Mouse (Mus musculus): ENCODE measurements around the gene Epc2. TPM values are rescaled to one million over a fixed set of nuclear protein-coding genes. Genes with fewer than 3 reads are reported as not detected.

Epc2 gene
- total and polyA plus RNA-seq, 2 experiments from 2014 or later: 9.0 to 40.2 TPM

DNA sequence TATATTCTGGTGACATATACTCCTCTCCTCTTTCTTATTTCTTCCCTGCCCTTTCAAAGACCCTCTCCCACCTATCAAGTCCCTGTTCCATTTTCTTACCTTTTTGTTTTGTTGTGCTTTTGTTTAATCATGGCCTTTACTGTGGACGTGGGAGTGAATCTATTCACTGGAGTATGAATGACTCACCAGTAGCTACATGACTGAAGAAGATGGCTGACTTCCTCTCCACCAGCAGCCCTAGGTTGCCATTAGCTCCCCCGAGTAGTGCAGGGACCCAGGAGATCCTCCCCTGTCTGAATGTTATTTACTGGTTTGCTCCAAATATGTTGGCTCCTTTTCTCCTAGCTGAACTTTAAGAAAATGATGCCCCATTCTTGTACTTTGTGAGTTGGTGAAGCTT lies 86.8 kb downstream of the Epc2 start:
- Histone ChIP-seq H3K4me3 (ENCODE audit: low read depth, low read length) (no peak overlapping the region), H3K27me3 (ENCODE audit: insufficient read depth, low read length) (no peaks in the 10 kb centered on the region), H3K4me1 (ENCODE audit: insufficient read depth, low read length) (no peaks in the 10 kb centered on the region), H3K36me3 (ENCODE audit: insufficient read depth, low read length) (peaks cover 8% of the 10 kb centered on the region; the same call in 1 of the 2 replicates), H3K9ac (replicated peaks; ENCODE audit: low read length, poor library complexity, severe bottlenecking) (no peak overlapping the region), H3K27ac (ENCODE audit: low read depth, low read length) (no peak overlapping the region), H3K4me2 (ENCODE audit: low read depth, low read length, poor library complexity, severe bottlenecking) (no peak overlapping the region), H3K9me3 (ENCODE audit: low read length) (no peaks in the 10 kb centered on the region)
- no peak for ATAC-seq (ENCODE audit: low FRiP score)
- WGBS: 70% methylated on average over 2 of the region's 2 CpGs
- no peak for TF ChIP-seq CTCF (IDR thresholded peaks at IDR 0.05)
- no peak for DNase-seq (ENCODE audit: low spot score)

DNA sequence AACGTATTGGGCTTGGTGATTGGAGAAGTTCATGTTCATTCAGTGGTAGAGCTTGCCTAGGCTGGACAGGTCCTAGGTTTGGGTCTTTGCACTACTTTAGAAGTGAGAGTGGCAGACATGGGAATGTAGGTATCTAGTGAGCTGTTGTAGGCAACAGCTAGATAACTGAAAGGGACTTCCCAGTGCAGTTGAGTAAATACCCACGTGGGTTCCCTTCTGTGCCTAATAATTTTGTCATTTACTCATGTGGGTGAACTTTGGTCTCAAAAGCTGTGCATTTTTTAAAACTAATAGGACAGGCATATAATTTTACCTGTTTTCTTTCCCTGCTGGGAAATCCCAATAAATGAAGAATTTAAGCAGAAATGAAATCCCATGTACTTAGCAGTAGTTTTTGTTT lies 88.5 kb downstream of the Epc2 start:
- no peak for DNase-seq (ENCODE audit: low spot score)
- peaks cover 8% of the 10 kb centered on the region; the same call in 1 of the 2 replicates for H3K36me3 ChIP-seq (ENCODE audit: insufficient read depth, low read length)
- no peak for ATAC-seq (ENCODE audit: low FRiP score)
- H3K9me3 ChIP-seq (ENCODE audit: low read length): no peaks in the 10 kb centered on the region
- no peak for TF ChIP-seq CTCF (IDR thresholded peaks at IDR 0.05)
- no peak overlapping the region for H3K4me2 ChIP-seq (ENCODE audit: low read depth, low read length, poor library complexity, severe bottlenecking)
- H3K4me1 ChIP-seq (ENCODE audit: insufficient read depth, low read length): no peaks in the 10 kb centered on the region
- no peak overlapping the region for H3K9ac ChIP-seq (replicated peaks; ENCODE audit: low read length, poor library complexity, severe bottlenecking)
- 87% methylated on average over 2 of the region's 2 CpGs for WGBS
- H3K27ac ChIP-seq (ENCODE audit: low read depth, low read length): no peak overlapping the region
- H3K27me3 ChIP-seq (ENCODE audit: insufficient read depth, low read length): no peaks in the 10 kb centered on the region
- H3K4me3 ChIP-seq (ENCODE audit: low read depth, low read length): no peak overlapping the region

DNA sequence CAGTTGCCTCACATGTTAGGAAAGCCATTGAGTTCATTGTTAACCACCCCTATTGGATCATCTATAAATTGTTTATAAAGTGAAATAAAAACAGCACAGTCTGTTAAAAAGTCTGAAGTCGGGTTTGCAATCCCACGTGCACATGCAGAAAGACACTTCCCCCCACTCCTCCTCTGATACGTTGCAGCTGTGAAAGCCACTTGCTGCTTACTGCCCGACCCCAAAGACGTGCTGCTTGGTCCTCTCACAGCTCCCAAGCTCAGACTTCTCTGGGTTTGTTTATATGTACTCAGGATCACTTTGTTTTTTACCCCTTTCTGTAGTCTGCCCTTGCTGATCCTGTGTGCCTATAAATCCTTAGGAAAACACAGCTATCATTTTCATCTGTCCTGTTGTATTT lies 96.5 kb downstream of the Epc2 start:
- WGBS: 94% methylated on average over 5 of the region's 5 CpGs
- TF ChIP-seq CTCF (IDR thresholded peaks at IDR 0.05): no peak
- no peak for ATAC-seq (ENCODE audit: low FRiP score)

DNA sequence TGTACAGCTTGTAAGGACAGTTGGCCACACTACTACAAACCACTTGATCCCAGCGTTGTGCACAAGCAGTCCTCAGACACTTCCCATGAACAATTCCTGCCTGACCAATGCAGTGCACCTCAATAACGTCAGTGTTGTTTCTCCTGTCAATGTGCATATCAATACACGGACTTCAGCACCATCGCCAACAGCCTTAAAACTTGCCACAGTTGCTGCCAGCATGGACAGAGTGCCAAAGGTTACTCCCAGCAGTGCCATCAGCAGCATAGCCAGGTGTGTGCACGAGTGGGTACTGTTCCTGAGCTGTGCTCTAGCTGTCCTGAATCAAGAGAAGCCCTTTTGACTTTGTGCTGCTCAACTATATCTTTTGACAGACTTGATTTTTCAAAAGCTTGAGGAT lies 97.2 kb downstream of the Epc2 start:
- ATAC-seq (ENCODE audit: low FRiP score): no peak
- WGBS: 89% methylated on average over 5 of the region's 5 CpGs
- TF ChIP-seq CTCF (IDR thresholded peaks at IDR 0.05): no peak

More for the DNA sequence above, 96.5 kb downstream of the Epc2 start:
- no peak overlapping the region for H3K4me3 ChIP-seq (ENCODE audit: low read depth, low read length)
- no peaks in the 10 kb centered on the region for H3K27me3 ChIP-seq (ENCODE audit: insufficient read depth, low read length)
- H3K36me3 ChIP-seq (ENCODE audit: insufficient read depth, low read length): peaks cover 25% of the 10 kb centered on the region
- H3K9ac ChIP-seq (replicated peaks; ENCODE audit: low read length, poor library complexity, severe bottlenecking): no peak overlapping the region
- H3K4me2 ChIP-seq (ENCODE audit: low read depth, low read length, poor library complexity, severe bottlenecking): no peak overlapping the region
- DNase-seq (ENCODE audit: low spot score): no peak
- H3K4me1 ChIP-seq (ENCODE audit: insufficient read depth, low read length): no peaks in the 10 kb centered on the region
- H3K9me3 ChIP-seq (ENCODE audit: low read length): no peaks in the 10 kb centered on the region
- H3K27ac ChIP-seq (ENCODE audit: low read depth, low read length): no peak overlapping the region

DNA sequence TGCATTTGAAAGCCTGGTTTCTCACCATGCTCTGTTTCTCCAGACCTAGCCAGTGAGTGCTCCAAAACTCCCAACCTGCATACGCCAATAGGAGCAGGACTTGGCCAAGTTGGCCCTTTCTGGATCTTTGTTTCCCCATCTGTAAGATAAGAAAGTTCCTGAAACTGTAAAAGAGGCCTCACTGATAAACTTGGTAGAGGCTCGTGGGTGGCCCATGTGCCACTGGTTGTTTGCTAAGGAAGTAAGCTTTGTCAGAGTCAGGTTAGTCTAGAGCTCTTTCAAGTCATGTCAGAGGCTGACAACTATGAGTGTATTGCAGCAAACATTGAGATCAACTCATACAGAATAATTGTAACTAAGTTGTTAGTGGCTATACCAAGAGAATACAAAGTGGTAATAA lies 101.8 kb downstream of the Epc2 start:
- ATAC-seq (ENCODE audit: low FRiP score) (no peak), DNase-seq (ENCODE audit: low spot score) (no peak)
- no peak for TF ChIP-seq CTCF (IDR thresholded peaks at IDR 0.05)
- Histone ChIP-seq H3K9me3 (ENCODE audit: low read length) (no peaks in the 10 kb centered on the region), H3K36me3 (ENCODE audit: insufficient read depth, low read length) (peaks cover 12% of the 10 kb centered on the region), H3K27ac (ENCODE audit: low read depth, low read length) (no peak overlapping the region), H3K4me1 (ENCODE audit: insufficient read depth, low read length) (no peaks in the 10 kb centered on the region), H3K27me3 (ENCODE audit: insufficient read depth, low read length) (no peaks in the 10 kb centered on the region), H3K4me2 (ENCODE audit: low read depth, low read length, poor library complexity, severe bottlenecking) (no peak overlapping the region), H3K9ac (replicated peaks; ENCODE audit: low read length, poor library complexity, severe bottlenecking) (no peak overlapping the region), H3K4me3 (ENCODE audit: low read depth, low read length) (no peak overlapping the region)
- 94% methylated on average over 2 of the region's 2 CpGs for WGBS

More for the DNA sequence above, 97.2 kb downstream of the Epc2 start:
- no peak for DNase-seq (ENCODE audit: low spot score)
- no peak overlapping the region for H3K4me2 ChIP-seq (ENCODE audit: low read depth, low read length, poor library complexity, severe bottlenecking)
- H3K4me1 ChIP-seq (ENCODE audit: insufficient read depth, low read length): no peaks in the 10 kb centered on the region
- no peaks in the 10 kb centered on the region for H3K27me3 ChIP-seq (ENCODE audit: insufficient read depth, low read length)
- no peaks in the 10 kb centered on the region for H3K9me3 ChIP-seq (ENCODE audit: low read length)
- H3K9ac ChIP-seq (replicated peaks; ENCODE audit: low read length, poor library complexity, severe bottlenecking): no peak overlapping the region
- peaks cover 25% of the 10 kb centered on the region for H3K36me3 ChIP-seq (ENCODE audit: insufficient read depth, low read length)
- no peak overlapping the region for H3K27ac ChIP-seq (ENCODE audit: low read depth, low read length)
- H3K4me3 ChIP-seq (ENCODE audit: low read depth, low read length): no peak overlapping the region

DNA sequence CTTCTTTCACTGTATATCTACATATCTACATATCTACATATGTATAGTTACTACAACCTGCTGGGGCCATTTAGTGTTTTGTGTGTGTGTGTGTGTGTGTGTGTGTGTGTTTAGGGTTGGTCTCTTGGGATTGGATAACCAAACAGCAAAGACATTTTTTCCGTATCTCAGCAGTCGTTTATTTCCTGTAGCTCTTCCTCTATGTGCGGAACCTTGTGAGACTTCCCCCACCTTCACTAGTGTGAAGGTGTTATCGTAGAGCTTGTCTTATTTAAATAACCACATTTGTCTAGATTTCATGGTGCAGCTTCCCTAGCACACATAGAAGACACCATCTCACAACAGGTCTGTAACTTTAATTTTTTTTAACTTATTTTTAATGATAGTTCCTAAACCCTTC lies 106.1 kb downstream of the Epc2 start:
- H3K4me2 ChIP-seq (ENCODE audit: low read depth, low read length, poor library complexity, severe bottlenecking): no peak overlapping the region
- no peaks in the 10 kb centered on the region for H3K36me3 ChIP-seq (ENCODE audit: insufficient read depth, low read length)
- H3K27ac ChIP-seq (ENCODE audit: low read depth, low read length): no peak overlapping the region
- H3K27me3 ChIP-seq (ENCODE audit: insufficient read depth, low read length): no peaks in the 10 kb centered on the region
- DNase-seq (ENCODE audit: low spot score): no peak
- no peak overlapping the region for H3K9ac ChIP-seq (replicated peaks; ENCODE audit: low read length, poor library complexity, severe bottlenecking)
- no peaks in the 10 kb centered on the region for H3K4me1 ChIP-seq (ENCODE audit: insufficient read depth, low read length)
- no peak for ATAC-seq (ENCODE audit: low FRiP score)
- TF ChIP-seq CTCF (IDR thresholded peaks at IDR 0.05): no peak
- WGBS: 91% methylated on average over 4 of the region's 4 CpGs
- H3K9me3 ChIP-seq (ENCODE audit: low read length): no peaks in the 10 kb centered on the region
- H3K4me3 ChIP-seq (ENCODE audit: low read depth, low read length): no peak overlapping the region
